Mouse (Mus musculus): Measurements from ENCODE around the gene Psg19. TPM values are rescaled to one million over a fixed set of nuclear protein-coding genes. Genes with fewer than 3 reads are reported as not detected.
A peak's percentile ranks its signal among the peaks of the same experiment; 100 is the strongest.
"Not testable (repeated sequence)": the region's sequence is repeated elsewhere in the genome, so short reads cannot be mapped to it uniquely, and the experiment has no call there.

Gene Psg19
- total and polyA plus RNA-seq, 3 experiments, result not detected

DNA sequence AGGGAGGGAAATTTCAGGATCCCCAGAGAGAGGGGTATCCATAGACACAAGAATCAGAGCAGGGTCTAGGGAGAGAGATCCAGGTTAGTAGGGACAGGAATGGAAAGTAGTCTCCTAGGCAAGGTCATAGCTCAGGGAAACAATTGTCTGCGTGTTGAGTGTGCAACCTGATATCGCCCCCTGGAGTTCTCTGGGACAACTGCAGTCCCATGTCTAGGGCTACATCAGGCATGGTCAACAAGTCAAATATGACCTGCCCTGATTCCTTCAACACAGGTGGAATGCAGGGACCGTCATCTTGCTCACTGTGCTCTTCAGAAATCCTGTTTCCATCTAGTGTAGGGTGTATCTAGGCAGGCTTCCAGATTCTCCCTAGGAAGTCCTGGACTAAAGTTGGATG, 809 bp upstream of the Psg19 start:
- dilution Hi-C loops (cut with MboI; ENCODE audit: extremely low pct_ligation_motif_present, extremely low pct_unique_long_range_greater_than_20kb, low sequenced_read_pairs) (no loop called here), in situ Hi-C loops (cut with MboI; ENCODE audit: low pct_ligation_motif_present, low pct_unique_long_range_greater_than_20kb, low sequenced_read_pairs) (no loop called here)
- Histone ChIP-seq H3K9me3 (replicated peaks; ENCODE audit: low read length) (no peaks in the 10 kb centered on the region), H3K4me3 (replicated peaks in 1 of 3; ENCODE audit: low read depth in 2 of 3, low read length in 2 of 3, poor library complexity in 1 of 3) (no peak overlapping the region), H3K9ac (ENCODE audit: insufficient read depth, low read depth) (no peak overlapping the region), H3K27me3 (replicated peaks) (peaks cover 61% of the 10 kb centered on the region), H3K4me1 (ENCODE audit: control insufficient read depth in 1 of 2, insufficient read depth in 2 of 2) (no peaks in the 10 kb centered on the region), H3K36me3 (replicated peaks in 1 of 2; ENCODE audit: control insufficient read depth in 1 of 2, insufficient read depth in 1 of 2, low read length in 1 of 2) (no peaks in the 10 kb centered on the region), H3K79me2 (replicated peaks; ENCODE audit: control insufficient read depth, extremely low read depth, insufficient read depth, poor library complexity, severe bottlenecking) (no peaks in the 10 kb centered on the region), H3K4me2 (ENCODE audit: insufficient read depth, low read depth, poor library complexity, severe bottlenecking) (no peak overlapping the region), H3K27ac (ENCODE audit: insufficient read depth, low read depth) (no peak overlapping the region)
- peak; percentile 41 for TF ChIP-seq SMC3 (IDR thresholded peaks at IDR 0.05; ENCODE audit: low read depth, low read length)
- TF ChIP-seq JUND (conservative IDR thresholded peaks at IDR 0.05; ENCODE audit: low read depth, low read length), result no peak
- no peak for TF ChIP-seq ZC3H11A (IDR thresholded peaks at IDR 0.05; ENCODE audit: low read depth, low read length)
- no peak for TF ChIP-seq GABPA (IDR thresholded peaks at IDR 0.05; ENCODE audit: insufficient replicate concordance, low read depth, low read length)
- TF ChIP-seq CTCF (conservative IDR thresholded peaks at IDR 0.05 in 1 of 2, IDR thresholded peaks at IDR 0.05 in 1 of 2; ENCODE audit: low read depth in 2 of 2, low read length in 2 of 2), result peak; percentile 63 to 74
- no peak for TF ChIP-seq MAFK (IDR thresholded peaks at IDR 0.05; ENCODE audit: insufficient replicate concordance, low read length)
- TF ChIP-seq RAD21 (IDR thresholded peaks at IDR 0.05; ENCODE audit: low read depth, low read length), result peak; percentile 32
- no peak for TF ChIP-seq TCF12 (IDR thresholded peaks at IDR 0.05; ENCODE audit: low read depth, low read length)
- TF ChIP-seq MYC (IDR thresholded peaks at IDR 0.05; ENCODE audit: low read depth, low read length), result no peak
- no peak for TF ChIP-seq USF1 (IDR thresholded peaks at IDR 0.05; ENCODE audit: low read depth, low read length)
- no peak for TF ChIP-seq ZMIZ1 (IDR thresholded peaks at IDR 0.05; ENCODE audit: low read depth, low read length)
- peak; percentile 35 for DNase-seq (ENCODE audit: extremely low read depth)

DNA sequence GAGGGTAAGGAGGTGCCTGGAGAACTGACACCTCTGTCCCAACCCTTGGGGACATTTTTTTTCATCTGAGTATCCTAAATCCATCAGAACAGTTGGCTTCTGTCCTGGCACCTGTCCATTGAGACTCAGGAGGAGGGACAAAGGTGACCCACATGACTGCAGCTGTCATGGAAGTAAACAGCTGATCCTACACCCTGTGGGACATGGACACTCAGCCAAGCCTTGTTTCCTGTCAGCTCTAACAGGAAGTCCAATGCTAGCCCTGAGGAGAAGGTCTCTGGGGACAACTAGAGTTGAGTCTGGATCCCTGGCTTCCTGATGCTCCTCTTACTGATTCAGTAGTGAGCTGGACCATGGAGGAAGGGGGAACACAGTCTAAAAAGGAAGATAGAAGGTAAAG, 7.6 kb downstream of the Psg19 start:
- H3K4me1 ChIP-seq (ENCODE audit: control insufficient read depth in 1 of 2, insufficient read depth in 2 of 2); in situ Hi-C loops (cut with MboI; ENCODE audit: low pct_ligation_motif_present, low pct_unique_long_range_greater_than_20kb, low sequenced_read_pairs); H3K36me3 ChIP-seq (replicated peaks in 1 of 2; ENCODE audit: control insufficient read depth in 1 of 2, insufficient read depth in 1 of 2, low read length in 1 of 2); H3K27ac ChIP-seq (ENCODE audit: insufficient read depth, low read depth); H3K79me2 ChIP-seq (replicated peaks; ENCODE audit: control insufficient read depth, extremely low read depth, insufficient read depth, poor library complexity, severe bottlenecking); H3K9me3 ChIP-seq (replicated peaks; ENCODE audit: low read length); dilution Hi-C loops (cut with MboI; ENCODE audit: extremely low pct_ligation_motif_present, extremely low pct_unique_long_range_greater_than_20kb, low sequenced_read_pairs); H3K4me3 ChIP-seq (replicated peaks in 1 of 3; ENCODE audit: low read depth in 2 of 3, low read length in 2 of 3, poor library complexity in 1 of 3); DNase-seq (ENCODE audit: extremely low read depth); H3K9ac ChIP-seq (ENCODE audit: insufficient read depth, low read depth); H3K4me2 ChIP-seq (ENCODE audit: insufficient read depth, low read depth, poor library complexity, severe bottlenecking): not testable (repeated sequence)
- H3K27me3 ChIP-seq (replicated peaks), result peaks cover 47% of the 10 kb centered on the region

DNA sequence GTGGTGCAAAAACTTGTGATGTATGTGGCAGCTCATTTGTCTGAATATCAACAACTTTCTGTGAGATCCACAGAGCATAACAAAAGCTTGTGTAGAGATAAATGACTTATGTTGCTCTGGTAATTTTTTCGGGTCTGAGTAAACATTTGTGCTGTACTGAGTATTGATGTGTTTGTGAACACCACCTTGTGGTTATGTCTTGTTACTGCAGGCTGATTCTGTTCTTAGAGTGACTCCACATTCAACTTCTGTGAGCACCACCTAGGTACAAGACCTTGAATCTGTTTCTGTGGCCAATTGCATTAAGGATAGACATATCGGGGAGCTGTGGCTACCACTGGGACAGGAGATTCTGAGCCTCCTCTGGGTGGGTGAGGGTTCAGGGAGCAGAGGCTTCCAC, 17.0 kb downstream of the Psg19 start:
- TF ChIP-seq RAD21 (IDR thresholded peaks at IDR 0.05; ENCODE audit: low read depth, low read length) (peak; percentile 24), SMC3 (IDR thresholded peaks at IDR 0.05; ENCODE audit: low read depth, low read length) (peak; percentile 65), CTCF (conservative IDR thresholded peaks at IDR 0.05 in 1 of 2, IDR thresholded peaks at IDR 0.05 in 1 of 2; ENCODE audit: low read depth in 2 of 2, low read length in 2 of 2) (peak; percentile 45 to 67; a peak in 3 of 4 replicates)
- H3K4me2 ChIP-seq (ENCODE audit: insufficient read depth, low read depth, poor library complexity, severe bottlenecking); H3K27ac ChIP-seq (ENCODE audit: insufficient read depth, low read depth); H3K9me3 ChIP-seq (replicated peaks; ENCODE audit: low read length); H3K9ac ChIP-seq (ENCODE audit: insufficient read depth, low read depth); dilution Hi-C loops (cut with MboI; ENCODE audit: extremely low pct_ligation_motif_present, extremely low pct_unique_long_range_greater_than_20kb, low sequenced_read_pairs); in situ Hi-C loops (cut with MboI; ENCODE audit: low pct_ligation_motif_present, low pct_unique_long_range_greater_than_20kb, low sequenced_read_pairs); H3K4me3 ChIP-seq (replicated peaks in 1 of 3; ENCODE audit: low read depth in 2 of 3, low read length in 2 of 3, poor library complexity in 1 of 3); H3K4me1 ChIP-seq (ENCODE audit: control insufficient read depth in 1 of 2, insufficient read depth in 2 of 2); H3K36me3 ChIP-seq (replicated peaks in 1 of 2; ENCODE audit: control insufficient read depth in 1 of 2, insufficient read depth in 1 of 2, low read length in 1 of 2); H3K79me2 ChIP-seq (replicated peaks; ENCODE audit: control insufficient read depth, extremely low read depth, insufficient read depth, poor library complexity, severe bottlenecking): not testable (repeated sequence)
- DNase-seq (ENCODE audit: extremely low read depth), result peak; percentile 14
- H3K27me3 ChIP-seq (replicated peaks), result peaks cover 26% of the 10 kb centered on the region

Data from CH12.LX (cell line).